Mouse (Mus musculus): ENCODE measurements around the gene Supt3. TPM values are rescaled to one million over a fixed set of nuclear protein-coding genes. Genes with fewer than 3 reads are reported as not detected.

The Supt3 gene
- total RNA-seq, 2 experiments from 2014 or later = 7.8 to 18.0 TPM

DNA sequence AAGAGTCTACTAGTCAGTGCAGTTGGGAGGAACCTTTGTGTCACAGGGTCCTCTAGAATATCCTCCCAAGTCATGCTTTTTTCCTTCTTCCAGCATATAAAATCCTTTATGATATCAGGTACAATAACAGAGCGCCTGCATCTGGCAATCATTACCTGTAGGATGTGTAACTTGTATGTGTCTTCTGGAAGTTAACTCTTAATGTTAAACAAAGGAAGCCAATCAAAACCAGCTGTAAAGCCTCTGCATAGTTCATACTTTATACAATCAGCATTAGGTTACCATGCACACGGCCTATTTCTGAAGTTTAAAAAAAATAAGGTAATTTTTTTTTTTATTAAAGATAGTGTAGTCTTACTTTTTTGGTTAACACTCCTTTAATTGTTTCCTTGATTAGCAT, 179.7 kb downstream of the Supt3 start:
- no peak for ATAC-seq (ENCODE audit: poor library complexity, severe bottlenecking)

DNA sequence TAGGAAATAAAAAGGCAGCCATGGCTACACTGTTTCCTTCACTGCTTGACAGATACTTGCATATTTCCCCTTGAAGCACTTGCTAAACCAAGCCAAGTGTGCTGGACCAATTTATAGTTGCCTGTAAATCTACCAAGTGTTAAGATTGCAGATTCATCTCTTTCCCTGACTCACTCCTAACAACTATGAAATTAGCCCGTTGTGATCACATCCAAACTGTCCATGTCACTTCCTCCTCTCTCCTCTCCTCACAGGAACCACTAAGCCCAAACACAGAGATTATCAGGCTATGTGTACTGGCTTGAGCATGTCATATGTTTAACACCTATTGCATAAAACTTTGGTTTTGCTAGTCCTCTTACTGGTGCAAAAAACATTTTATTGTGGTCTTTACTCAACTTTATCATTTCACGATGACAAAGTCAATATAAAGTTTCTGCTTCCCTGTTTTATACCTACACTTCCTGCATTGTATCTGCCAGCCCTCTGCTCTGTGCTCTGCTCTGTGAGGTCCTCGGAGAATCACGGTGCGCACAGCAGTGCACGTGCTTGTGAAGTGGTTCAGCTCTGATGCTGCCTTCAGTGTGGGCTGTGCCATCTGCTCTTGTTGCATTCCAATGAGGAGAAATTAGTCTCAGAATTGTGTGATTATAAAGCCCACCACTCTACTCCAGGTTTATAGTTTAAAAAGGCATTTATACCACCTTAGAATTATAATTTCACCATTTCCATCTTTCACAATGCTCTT, 186.3 kb downstream of the Supt3 start:
- ATAC-seq (ENCODE audit: poor library complexity, severe bottlenecking) = peak; percentile 49

DNA sequence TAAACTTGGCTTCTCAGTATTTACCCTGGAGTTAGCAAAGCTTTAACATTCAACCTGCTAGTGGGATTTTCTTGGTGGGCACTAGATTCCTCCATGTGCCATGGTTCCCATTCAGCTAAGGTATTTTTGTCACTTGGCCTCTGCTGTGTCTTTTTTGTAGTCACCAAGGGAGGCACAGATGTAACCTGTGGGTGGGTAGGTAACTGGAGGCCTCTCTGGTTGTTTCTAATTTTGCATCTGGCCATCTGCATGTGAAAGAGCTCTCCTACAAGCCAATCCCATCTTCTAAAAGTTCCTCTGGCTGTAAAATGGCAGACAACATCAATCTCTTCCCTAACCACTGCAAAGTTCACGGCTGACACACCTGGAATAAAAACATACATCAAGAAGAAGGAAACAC, 190.2 kb downstream of the Supt3 start:
- ATAC-seq (ENCODE audit: poor library complexity, severe bottlenecking) = no peak

DNA sequence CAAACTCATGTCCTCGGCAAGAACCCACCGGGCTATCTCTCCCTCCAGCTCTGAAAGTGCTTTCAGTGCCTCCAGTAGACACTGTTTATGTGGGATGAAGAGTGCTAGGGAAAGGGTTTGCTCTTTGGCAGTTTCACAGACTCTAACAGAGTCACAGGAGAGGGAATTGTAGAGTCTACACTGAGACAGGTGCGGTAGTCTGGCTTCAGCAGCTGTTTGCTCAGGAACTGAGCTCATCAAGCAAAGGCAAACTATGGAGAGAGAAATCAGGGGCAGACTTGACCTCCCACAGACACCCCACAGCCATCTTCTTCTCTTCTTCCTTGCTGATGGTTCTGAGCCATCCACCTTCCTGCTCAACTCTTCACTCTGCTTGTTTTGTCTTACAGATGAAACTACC, 193.3 kb downstream of the Supt3 start:
- no peak for ATAC-seq (ENCODE audit: poor library complexity, severe bottlenecking)

DNA sequence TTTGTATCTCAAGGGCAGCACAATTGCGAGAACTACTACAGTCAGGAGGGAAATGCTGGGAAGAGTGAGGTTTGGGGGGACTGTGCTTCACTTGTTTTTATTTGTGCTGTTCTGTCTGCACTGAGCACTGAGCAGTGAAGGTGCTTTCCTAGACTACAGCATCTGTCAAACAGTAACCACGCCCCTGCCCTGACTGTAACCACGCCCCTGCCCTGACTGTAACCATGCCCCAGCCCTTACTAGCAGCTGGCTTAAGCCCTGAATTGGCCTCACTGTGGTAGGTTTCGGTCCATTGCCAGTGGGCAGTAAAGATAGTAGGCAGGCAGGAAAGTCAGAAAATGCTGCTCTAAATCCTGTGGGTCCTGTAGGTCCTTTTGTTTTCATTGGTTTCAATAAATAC, 196.5 kb downstream of the Supt3 start:
- ATAC-seq (ENCODE audit: poor library complexity, severe bottlenecking) = no peak

DNA sequence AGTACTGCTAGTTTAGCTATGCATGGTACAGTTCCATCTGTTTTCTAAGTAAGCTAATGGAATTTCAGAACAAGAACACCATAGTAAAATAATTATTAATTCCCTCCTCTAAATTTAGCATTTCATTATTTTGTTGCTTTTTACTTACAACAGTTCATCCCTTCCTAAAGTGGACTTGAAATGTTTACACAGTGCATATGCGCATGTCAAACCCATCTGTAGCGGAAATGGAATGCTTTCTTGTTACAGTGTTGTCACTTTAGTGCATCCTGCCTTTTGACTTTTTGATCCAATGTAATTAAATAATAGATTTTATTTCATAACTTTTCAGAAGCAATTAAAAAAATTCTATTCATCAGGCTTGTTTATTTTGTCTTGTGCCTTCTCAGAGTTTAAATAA, 200.7 kb downstream of the Supt3 start:
- no peak for ATAC-seq (ENCODE audit: poor library complexity, severe bottlenecking)

DNA sequence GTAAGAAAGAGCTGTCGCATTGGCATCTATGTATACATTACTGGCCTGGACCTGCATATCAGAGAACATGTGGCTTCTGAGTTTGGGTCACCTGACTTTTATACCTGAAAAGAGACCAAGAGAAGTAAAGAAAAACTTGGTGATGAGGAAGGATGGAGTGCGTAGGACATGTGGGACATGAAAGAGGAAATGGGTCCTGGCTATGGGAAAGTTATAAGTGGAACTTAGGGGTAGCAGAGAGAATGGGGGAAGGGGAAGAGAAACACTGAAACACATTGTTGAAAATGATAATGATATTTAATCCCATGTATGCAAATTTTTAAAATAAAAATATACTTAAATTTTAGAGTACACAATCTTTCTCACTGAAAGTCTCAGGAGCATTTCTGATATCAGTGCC, 211.0 kb downstream of the Supt3 start:
- peak; percentile 62 for ATAC-seq (ENCODE audit: poor library complexity, severe bottlenecking)

DNA sequence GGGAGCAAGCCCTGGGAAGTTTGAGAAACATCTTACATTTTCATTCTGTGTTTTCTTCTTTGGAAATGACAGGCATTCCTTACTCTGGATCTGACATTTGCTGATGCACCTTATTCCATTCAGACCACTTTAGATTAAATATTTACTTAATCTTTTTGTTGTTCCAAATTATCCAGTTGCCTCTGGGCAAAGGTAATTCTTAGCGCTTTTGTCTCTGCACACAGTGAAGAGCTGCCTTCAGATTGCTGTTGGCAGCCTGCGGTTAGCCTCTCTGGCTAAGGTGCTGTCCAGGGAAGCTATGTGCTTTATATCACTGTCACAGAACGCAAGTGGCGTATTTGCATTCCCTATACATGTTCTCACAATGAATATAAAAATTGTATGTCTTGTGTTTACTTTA, 226.4 kb downstream of the Supt3 start:
- no peak for ATAC-seq (ENCODE audit: poor library complexity, severe bottlenecking)

DNA sequence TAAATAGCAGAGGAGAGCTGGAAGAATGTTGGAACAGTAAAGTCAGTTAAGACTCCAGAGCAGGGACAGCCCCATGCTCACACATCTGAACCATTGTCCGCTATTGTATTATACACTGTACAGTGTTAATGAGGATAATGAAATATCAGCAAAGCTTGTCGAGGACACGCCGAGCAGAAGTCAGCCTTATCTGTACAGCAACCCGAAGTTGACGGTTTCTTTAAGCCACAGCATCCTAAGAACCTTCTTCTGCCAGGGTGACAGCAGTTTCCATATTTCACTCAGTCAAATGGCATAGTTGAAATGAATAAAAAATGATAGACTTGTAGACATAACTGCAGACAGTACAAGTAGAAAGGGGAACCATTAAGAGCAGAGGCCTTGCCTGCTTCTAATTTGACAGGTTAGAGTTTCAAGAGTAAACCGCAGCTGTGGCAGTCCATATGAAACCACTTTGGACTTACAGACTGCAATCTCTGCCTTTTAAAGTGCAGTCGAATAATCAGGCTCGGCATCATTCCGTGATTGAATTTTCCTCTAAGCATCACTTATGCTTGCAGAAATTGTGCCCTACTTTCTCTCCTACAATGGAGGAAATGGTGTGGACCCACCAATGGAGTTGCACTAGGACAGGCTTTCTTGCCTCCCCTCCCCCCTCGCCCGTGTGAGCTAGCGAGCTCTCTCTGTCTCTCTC, 227.7 kb downstream of the Supt3 start:
- no peak for ATAC-seq (ENCODE audit: poor library complexity, severe bottlenecking)

DNA sequence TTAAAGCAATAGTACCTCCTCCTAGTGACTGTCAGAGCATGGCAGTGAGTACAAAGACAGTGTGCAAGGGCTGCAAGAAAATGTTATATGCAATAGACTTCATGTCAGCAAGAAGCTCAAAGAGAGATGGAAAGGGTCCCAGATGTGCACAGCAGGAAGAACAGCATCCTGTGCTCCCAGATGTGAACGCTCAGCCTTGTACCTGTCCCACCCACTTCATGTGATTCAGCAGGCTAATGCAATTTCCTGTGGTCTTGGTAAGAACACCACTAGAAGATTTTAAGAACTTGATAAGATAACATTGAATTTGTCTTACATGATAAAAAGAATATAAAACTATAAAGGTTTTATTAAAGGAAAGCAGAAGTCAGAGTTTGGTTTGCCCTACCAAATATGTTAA, 230.5 kb downstream of the Supt3 start:
- ATAC-seq (ENCODE audit: poor library complexity, severe bottlenecking) = 0 out of 2 replicates have a peak, but pooled peaks have one; percentile 27

DNA sequence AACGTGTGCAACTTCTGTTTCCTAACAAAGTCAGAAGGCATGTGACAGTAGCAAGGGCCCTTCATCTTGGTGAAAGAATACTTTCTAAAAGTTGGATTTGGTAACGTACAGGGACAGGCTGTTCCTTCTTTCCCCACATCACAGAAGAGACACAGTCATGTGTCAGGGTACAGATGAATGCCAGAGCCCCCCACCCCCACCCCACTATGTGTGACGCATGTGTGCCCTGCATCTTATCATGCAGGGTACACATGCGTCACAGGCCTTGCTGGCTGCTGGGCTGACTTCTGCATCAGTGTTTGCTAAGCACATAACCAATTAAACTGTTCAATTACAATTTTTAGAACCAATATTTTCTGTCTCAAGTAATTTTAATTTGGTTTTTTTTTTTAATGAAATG, 231.7 kb downstream of the Supt3 start:
- ATAC-seq (ENCODE audit: poor library complexity, severe bottlenecking) = no peak

DNA sequence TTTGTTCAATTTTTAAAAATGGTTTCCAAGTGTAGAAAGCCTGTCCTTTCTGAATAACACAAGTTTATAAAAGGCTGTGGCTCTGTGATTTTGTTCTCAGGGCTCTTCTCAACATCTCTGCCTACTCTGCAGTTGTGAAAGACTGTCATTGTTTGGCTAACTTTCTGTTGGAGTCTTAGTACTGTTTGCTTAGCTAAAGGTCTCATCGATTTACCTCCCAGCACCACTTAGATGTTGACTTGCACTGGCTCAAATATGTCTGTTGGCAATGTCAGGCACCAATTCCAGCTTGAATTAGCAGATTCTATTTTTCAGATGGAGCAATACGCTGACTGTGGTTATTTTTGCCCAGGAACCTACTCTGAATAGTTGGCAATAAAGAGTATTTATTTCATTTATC, 233.5 kb downstream of the Supt3 start:
- no peak for ATAC-seq (ENCODE audit: poor library complexity, severe bottlenecking)

DNA sequence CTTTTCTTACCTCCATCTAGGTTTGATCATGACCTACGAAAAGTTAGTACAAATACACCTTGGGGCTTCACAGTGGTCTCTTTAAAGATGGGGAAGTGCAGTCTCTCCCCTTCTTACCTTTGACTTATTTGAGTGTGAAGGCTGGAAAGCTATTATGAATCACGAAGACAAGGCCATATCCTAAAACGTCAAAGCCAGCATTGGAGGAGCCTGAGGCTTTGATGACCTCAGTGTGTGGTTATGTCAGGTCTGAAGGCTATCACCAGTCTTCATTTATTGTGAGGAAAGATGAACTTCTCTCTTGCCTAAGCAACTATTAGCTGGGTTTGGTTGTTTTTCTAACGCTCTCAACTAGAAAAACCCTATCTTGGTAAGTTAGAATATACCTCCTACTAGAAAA, 239.8 kb downstream of the Supt3 start:
- ATAC-seq (ENCODE audit: poor library complexity, severe bottlenecking) = no peak

DNA sequence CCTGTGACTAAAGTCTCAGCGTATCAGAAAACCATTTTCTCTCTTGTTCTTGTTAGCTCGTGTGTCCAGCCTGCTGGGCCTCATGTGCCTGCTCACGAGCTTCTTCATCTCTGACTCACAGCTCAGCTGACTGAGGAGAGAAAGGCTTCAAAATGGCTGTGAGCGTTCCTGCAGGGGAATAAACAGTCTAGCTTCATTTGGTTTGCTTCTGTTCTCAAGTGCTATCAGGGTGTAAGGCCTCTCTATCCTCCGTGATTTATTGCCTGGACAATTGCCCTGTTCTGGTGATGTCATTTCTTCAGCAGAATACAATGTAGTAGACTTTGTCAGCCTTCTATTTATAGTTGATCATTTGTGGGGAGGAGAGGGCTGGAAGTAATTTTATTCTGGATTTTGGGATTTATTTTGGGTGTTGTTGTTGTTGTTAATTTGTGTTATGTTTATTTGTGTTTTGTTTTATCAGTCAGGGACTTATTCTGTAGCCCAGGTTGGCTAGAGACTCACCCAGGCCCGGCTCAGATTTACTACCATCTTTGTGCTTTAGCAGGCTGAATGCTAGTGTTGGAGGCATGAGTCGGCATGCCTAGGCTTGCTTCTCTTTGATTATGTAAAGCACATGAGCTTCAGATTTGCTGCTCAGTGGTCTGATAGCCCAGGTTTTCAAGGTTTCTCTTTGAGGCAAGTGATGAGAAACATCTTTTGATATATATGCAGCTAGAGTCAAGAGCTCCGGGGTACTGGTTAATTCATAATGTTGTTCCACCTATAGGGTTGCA, 243.4 kb downstream of the Supt3 start:
- ATAC-seq (ENCODE audit: poor library complexity, severe bottlenecking) = no peak

DNA sequence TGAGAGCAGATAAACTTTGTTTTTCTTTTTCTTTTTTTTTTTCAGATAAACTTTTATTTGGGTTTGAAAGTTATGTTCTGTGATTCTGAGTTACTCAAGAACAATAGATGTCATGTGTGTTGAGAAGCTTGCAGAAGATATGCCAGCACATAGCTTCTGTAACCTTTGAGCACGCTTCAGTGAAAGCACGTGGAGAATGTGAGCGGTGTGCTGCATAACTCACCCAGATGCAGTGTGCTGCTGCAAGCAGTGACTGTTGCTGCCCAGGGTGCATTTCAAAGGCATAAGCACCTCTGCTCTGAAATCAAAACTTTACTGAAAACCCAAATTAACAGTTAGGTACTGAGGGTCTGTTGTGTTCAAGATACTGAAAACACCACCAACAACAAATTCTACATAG, 251.5 kb downstream of the Supt3 start:
- ATAC-seq (ENCODE audit: poor library complexity, severe bottlenecking) = no peak

DNA sequence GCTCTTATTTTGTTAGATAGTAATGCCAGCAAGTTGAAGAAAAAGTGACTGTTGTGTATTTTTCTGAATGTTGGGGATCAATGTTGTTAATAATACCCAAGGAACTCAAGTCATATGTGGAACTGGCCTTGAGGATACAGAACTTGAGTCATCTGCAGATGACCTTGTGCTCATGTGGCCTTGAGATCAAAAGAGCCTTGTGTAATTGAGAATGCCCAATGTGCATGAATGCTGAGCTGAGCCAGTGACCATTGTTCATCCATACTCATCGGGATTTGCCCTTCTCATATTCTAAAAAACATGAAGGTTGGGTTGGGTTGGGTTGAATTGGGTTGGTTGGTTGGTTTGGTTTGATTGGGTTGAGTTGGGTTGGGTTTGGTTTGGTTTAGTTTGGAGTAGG, 252.2 kb downstream of the Supt3 start:
- ATAC-seq (ENCODE audit: poor library complexity, severe bottlenecking) = no peak

DNA sequence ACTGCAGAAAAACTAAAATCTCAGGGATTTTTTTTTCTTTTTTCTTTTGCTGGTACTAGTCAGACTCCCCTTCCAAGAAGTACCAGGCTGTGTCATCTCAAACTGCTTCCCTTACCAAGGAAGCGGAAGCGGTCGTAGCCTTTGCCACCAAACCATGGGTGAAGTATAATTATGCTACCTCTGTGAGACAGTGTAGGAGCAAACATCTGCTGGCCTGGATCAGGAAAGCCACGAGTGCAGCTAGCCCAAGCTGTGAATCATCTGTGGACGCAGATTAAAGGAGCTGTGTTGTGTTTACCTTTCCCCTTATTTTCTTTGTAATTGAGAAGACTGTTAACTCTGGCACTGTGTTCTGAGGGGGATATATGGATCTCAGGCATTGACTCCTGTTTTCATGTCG, 255.3 kb downstream of the Supt3 start:
- no peak for ATAC-seq (ENCODE audit: poor library complexity, severe bottlenecking)

DNA sequence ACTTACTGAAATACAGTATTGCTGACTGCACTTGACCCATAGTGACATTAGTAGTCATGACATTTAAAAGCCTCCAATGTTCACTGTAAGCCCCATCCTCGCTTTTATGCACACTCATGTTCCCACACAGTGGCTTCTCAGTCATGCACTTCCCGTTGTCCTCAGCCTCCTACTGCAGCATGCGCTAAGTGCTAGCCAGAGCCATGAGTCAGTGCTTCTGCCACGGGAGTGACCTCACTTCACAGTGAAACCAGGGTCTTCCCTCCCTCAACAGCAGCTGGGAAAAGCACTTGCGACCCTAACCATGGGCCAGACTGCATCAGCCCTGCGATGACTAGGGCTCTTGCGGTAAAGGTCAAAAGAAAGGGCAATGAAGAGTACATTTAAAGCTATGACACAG, 256.7 kb downstream of the Supt3 start:
- no peak for ATAC-seq (ENCODE audit: poor library complexity, severe bottlenecking)

DNA sequence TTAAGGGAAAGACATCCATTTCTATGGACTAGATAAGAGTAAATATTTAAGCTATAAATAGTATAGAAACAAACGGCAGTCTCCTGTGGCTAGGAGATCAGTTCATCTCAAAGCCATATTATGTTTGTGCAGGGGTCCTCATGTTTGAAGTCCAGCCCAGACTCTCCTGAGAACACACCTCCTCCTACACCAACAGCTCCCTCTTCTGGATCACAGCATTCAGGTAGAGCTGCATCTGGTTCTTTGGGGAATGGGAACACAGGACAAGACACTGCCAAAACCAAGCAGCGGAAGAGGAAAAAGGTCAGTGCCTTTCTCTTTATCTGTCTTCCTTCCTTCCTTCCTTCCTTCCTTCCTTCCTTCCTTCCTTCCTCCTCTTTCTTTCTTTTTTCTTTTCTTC, 264.1 kb downstream of the Supt3 start:
- ATAC-seq (ENCODE audit: poor library complexity, severe bottlenecking) = no peak

DNA sequence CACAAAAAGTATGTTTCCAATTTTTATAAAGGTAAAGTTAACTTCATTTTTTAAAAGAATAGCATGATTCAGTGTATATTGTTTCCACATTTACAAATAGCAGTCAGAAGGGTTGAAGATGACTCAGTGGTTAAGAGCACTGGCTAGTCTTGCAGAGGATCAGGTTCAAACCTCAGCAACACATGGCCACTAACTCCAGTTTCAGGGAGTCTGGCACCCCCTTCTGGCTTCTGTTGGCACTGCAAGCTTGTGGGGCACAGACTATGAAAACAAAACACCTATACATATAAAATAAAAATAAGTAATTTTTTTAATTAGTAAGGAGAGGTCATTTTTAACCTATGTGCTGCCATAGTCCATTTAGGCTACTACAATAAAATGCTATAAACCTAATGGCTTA, 268.9 kb downstream of the Supt3 start:
- ATAC-seq (ENCODE audit: poor library complexity, severe bottlenecking) = peak; percentile 45; the same call in 1 of the 2 replicates

DNA sequence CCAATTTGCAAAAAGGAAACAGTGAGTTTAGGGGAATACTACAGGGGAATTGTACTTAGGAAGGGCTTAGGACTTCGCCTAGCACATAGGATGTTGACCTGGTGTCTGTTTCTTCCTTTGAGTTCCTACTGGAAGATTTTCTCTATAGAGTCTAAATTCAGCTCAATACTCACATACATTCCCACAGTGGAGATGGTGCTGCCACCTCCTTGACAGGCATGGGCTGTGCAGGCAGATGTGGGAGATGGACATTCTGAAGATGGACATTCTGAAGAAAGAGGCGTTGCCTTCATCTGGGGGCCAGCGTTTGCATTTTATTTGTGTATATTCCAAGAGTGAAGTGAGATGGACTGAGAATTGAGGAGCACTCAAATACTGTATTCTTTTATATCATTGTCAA, 269.6 kb downstream of the Supt3 start:
- no peak for ATAC-seq (ENCODE audit: poor library complexity, severe bottlenecking)

DNA sequence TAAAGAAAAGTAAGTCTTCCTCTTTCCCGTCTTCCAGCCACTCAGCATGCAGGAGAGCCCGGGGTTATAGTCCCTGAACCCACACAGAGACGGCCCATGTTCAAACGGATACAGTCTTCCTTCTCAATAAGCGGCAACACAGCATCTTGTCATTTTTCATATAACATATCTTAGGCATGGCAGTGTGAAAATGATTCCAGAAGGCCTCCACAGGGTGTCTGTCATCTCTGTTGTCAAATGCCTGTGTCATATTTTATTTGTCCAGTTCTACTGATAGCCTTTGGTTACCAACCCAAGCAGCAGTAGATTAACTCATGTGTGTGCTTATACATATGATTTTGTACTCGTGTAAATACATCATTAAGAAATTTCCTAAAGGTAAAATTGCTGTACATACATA, 270.3 kb downstream of the Supt3 start:
- ATAC-seq (ENCODE audit: poor library complexity, severe bottlenecking) = no peak
